Mouse (Mus musculus): ENCODE measurements at regions not wholly inside any gene's neighbourhood (a gene's known extent, or its start where the extent isn't known, plus 50 kb on each side); places are given as distances from the start of the nearest gene placed in this dataset.

DNA sequence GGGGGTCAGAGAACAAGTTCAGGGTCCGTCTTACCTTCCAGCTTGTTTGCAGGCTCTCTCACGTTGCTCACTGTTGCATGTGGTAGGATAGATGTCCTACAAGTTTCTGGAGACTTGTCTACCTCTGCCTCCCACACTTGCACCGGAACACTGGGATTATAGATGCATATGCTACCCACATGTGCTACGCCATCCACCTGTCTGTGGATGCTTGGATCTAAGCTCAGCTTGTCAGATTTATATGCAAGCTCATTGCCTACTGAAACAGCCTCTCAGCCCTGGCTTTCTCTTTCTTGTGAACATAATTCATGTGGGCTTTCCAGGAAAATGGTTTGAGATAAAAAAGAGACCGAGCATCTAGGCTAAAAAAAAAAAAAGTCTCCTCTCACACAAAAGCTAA is 353.0 kb downstream of the Nucb2 start:
- no peak for DNase-seq (ENCODE audit: low read depth, low spot score)

DNA sequence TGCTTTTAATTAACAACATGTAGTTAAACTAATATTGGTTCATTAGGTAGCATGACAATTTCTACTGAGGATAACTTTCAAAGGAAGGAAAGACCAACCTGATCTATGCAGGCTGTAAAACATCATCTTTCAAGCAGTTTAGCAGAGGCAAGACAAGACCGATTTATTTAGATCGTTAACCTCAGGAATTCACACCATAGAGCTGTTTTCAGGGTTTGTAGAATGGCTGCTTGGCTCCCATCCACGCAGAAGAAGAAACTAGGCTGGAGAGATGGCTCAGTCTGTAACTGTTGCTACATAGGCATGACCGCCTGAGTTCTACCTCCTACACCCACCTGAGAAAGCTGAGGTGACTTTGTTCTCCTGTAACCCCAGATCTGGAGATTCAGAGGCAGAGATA is 353.6 kb downstream of the Nucb2 start:
- DNase-seq (ENCODE audit: low read depth, low spot score): no peak

DNA sequence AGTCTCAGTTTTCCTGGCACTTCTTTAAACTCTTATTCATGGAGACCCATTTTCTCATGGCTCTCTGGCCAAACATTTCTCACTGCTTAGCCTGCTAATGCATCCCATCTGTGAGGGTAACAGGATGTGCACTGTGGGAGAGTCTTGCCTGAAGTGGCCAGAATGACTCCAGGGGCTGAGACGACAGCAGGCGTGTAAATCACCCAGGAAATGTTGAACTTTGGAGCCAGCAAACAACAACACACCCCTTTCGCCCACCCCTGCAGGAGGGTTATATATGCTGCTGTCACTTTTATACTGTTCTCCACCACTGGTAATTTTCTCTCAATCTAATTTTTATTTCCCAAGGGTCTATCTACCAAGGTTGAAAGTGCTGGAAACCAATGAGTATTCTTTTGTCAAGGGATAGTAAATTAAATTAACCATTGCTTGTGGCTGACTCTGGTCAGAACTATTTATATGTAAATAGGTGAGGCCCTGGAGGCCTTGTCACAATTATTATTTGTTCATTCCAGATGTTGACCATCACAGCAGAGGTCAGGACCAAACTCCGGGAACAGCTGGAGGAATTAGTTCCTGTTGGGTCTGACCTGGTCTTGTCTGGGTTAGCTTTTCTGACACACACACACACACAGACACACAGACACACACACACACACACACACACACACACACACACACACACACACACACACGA is 378.2 kb downstream of the Nucb2 start:
- peak; percentile 40 for DNase-seq (ENCODE audit: low read depth, low spot score)

DNA sequence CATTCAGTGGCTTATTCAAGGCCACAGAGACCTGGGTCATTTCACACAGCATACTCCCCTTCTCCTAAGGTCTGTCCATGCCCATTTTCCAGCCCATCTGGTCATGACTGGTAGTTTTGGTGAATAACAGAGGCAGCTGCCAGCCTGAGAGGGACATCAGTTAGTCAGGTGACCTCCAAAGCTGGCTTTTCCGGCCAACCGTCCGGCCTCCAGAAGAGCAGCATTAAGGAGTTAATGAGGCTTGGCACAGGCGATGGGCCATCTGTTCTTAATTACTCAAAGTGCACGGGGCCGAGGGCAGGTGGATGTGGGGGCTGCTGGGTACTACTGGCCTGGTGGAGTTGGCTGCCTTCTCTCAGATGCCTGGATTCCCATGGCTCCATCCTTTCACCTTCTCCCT is 389.7 kb downstream of the Nucb2 start:
- peak; percentile 67 for DNase-seq (ENCODE audit: low read depth, low spot score)

DNA sequence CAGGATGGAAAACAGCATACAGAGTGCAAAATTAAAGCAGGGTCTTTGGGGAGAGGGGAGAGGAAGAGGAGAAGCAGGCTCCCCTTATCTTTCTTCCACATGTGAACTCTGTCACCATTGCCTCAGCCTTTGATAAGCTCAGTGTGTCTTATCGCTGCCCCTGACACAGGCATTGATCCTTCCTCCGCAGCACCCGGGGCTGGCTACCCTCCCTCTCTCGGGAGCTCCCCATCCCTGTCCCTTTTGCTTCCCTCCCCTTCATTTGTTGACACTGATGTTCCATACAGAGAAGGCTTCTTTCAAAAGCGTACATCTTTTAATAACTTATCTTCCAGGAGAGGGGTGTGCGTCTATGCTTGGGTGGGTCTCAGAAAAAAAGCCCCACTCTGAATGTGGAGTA is 411.6 kb downstream of the Nucb2 start:
- DNase-seq (ENCODE audit: low read depth, low spot score): no peak

DNA sequence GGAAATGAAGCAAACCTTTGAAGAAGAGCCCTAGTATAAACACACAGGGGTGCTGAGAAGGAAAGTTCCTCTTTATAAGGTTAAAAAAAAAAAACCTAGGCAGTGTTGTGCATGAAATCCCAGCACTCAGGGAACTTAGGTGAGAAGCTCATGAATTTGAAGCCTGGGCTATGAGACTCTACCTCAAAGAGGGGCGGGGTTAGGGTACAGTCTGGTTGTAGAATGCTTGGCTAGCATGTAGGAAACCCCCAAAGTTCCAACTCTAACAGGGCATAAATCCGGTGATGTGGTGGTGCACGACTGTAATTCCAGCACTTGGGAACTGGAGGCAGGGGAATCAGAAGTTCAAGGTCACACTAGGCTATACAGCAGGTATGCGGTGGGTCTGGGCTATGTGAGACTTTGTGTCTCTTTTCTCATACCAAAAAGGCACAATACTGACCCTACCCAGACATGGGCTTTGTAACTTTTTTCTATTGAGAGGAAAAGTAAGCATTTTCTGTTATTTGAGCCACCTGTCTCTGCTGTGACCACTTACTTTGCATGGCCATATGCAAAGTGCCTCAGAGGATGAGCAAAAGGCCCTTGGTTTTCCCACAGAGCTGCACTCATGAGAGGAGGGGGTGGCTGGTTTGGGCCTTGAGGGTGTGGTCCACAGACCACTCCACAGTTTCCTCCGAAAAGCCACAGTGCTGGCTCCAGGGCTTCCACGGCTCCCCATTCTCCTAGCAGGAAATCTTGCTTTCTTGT is 413.9 kb downstream of the Nucb2 start:
- no peak for DNase-seq (ENCODE audit: low read depth, low spot score)

DNA sequence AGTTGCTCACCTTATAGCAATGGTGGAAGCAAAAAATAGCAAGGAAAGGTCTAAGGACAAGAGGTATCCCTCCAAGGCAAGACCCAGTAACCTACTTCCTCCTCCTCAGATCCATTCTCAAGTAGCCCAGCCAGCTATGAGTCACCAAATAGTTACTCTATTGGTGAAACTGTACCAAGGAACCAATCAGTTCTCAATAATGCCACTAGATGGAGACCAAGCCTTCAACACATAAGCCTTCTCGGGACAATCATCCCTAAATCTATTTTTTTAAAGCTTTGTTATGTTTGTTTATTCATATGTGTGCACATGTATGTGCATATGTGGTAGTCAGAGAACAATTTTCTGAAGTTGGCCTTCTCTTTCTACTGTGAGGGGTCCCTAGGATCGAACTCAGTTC is 434.3 kb upstream of the Xylt1 start:
- DNase-seq (ENCODE audit: low read depth, low spot score): no peak

DNA sequence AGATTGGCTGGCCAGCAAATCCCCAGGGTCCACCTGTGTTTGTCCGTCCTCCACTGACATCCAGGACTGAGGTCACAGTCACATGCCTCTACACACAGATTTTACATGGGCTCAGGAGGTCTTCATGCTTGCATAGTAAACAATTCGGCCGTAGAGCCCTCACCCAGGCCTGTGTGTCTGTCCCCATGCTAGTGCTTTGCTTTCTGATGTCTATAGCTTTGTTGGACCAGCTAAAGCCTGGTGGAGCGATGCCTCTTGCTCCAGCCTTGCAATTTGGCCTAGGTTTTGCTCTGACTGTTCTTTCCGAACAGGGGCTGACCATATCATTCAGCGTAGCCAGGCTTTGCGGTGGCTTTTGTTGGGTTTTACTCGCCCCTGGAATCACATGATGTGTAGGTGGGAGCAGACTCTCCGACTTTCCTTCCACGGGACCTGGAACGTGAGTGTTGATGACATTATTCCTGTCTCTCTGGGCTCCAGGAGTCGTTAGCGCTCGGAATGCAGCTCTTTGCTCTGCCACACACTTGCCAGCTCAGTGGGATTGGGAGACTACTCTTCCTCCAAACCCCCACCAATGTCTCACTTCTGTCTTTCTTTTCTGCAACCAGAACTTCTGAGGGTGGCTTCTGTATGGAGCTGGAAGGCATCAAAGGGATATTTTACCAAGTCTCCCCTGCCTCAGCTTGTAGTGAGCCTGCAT is 421.4 kb upstream of the Xylt1 start:
- DNase-seq (ENCODE audit: low read depth, low spot score): no peak

DNA sequence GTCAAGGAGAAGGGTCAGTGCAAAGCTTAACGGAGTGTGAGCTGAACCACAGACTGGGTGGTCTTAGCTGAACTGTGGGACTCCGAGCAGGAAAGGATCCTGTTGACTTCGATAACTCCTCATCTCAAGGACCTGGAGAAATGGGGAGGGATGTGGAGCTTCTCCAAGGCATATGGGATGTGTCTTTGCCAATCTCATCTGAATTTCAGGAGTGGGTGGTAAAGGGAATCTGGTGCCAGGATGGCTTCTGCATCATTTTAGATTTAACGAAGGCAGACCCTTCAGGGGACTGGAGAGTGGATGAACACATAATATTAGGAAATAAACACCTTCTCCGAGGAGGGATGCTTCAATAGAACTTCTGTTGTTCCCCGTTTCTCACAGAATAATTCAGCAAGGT is 416.9 kb upstream of the Xylt1 start:
- DNase-seq (ENCODE audit: low read depth, low spot score): no peak

DNA sequence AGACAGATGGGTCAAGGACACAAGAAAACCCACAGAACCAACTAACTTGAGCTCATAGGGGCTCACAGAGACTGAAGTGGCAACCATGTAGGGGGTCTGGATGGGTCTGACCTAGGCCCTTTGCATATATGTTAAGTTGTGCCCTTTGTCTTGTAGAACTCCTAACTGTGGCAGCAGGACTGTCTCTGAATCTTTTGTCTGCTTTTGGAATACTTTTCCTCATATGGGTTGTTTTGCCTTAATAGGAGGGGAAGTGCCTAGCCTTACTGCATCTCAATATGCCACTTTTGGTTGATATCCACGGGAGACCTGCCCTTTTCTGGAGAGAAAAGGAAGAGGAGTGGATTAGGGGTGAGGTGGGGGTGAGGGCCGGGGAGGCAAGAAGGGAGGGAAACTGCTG is 389.4 kb upstream of the Xylt1 start:
- DNase-seq (ENCODE audit: low read depth, low spot score): no peak

DNA sequence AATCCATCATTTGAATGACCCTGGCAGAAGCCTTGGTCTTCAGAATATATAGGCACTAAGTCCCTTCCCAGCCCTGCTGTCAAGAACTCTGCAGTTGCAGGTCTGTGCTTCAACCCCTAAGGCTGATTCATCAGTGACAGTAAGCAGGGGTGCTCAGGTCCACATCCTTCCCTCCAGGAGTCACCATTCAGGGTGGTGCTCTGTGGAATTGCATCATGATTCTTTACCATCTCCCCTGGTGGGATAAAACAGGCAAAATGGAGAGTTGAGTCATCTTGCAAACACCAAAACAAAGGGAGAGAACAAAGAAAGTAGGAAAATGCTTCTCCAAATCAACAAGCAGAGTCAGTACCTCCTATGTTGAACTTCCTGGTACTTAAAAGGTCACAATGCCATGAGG is 388.6 kb upstream of the Xylt1 start:
- DNase-seq (ENCODE audit: low read depth, low spot score): no peak

DNA sequence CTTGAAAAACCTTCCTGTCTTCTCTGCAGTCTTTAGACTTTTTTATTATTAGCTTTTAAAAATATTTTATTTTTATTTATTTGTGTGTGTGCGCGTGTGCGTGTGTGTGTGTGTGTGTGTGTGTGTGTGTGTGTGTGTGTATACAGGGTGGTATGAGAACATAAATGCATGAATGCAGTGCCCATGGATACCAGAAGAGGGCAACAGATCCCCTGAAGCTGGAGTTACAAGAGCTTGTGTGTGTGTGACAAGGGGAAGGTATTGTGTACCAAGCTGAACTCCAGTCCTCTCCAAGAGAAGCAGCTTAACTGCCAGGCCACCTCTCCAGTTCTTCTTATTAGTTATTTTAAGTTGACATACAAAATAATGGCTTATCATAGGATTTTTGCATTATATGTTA is 385.0 kb upstream of the Xylt1 start:
- peak; percentile 18 for DNase-seq (ENCODE audit: low read depth, low spot score)

DNA sequence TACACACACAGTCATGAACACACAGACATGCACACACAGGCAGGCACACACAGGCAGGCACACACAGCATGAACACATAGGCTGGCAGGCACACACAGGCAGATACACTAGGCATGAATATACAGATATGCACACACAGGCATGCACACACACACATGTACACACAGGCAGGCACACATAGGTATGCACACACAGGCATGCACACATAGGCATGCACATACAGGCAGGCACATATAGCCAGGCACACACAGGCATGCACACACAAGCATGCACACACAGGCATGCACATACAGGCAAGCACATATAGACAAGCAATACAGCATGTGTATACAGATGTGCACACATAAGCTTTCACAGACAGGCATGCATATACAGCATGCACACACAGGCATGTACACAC is 377.6 kb upstream of the Xylt1 start:
- no peak for DNase-seq (ENCODE audit: low read depth, low spot score)

DNA sequence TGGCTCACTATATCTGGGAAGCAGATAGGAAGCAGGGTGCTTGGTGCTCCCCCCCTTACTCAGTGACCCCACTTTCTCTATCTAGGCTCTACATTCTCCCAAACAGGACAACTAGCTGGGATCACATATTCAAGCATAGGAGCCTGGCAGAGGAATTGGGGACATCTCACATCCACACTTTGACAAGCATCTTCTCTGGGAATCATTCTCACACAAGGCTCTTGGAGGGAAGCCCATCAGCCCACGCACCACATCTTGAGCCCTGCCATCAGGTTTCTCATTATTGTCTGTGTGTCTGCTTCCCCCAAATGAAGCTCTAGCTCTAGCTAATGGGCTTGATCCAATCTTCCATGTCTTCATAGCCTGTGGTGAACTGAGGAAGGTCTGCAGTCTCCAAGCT is 362.4 kb upstream of the Xylt1 start:
- DNase-seq (ENCODE audit: low read depth, low spot score): no peak

DNA sequence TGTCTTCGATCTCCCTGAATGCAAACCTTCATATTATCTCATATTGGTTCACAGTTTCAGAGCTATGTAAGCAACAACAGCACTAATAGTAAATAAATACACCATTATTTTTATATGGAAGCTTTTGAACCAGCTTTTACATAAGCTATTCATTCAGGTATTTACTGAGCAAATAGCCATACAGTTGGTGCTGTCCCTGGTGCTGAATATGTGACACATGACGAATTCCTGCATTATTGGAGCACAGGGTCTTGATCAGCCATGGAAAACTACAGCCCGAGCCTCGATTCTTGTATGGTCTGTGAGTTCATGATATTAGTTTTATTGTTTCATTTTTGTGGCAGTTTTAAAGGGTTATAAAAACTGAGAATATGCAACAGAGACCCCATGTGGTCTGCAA is 359.1 kb upstream of the Xylt1 start:
- peak; percentile 85 for DNase-seq (ENCODE audit: low read depth, low spot score)

DNA sequence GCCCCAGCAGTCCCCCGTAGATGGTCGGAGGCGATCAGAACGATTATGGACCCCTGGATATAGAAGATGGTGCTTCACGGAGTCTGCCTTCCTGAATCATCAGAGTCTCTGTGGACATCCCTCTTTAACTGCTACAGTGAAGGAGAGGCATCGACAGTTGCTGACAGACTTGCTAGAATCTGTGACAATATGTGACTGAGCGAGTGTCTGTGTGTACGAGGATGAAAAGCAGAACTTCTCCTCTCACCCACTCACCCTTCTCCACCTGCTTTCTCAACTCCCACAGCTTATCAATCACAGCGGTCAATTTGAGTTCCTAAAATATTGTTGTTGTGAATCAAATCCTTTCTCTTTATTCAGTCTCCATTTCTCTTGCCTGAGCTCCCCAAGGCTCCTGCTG is 335.9 kb upstream of the Xylt1 start:
- DNase-seq (ENCODE audit: low read depth, low spot score): no peak

DNA sequence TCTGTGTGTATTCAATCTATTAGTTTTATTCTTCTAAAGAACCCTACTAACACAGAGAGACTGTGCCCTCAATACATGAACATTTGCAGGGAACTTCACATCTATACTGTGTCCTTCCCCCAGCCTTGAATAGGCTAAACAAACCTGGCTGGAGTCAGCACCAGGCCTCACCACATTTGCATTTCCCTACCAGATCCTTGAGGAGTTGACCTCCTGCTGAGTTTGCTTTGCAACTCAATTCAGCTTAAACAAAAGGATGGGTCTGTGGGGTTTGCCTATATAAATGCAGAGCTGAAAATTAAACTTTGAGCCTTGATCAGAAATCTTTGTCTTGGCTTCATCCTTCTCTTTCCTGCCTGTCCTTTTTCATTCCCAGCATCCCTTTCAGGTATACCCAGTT is 331.5 kb upstream of the Xylt1 start:
- DNase-seq (ENCODE audit: low read depth, low spot score): no peak

DNA sequence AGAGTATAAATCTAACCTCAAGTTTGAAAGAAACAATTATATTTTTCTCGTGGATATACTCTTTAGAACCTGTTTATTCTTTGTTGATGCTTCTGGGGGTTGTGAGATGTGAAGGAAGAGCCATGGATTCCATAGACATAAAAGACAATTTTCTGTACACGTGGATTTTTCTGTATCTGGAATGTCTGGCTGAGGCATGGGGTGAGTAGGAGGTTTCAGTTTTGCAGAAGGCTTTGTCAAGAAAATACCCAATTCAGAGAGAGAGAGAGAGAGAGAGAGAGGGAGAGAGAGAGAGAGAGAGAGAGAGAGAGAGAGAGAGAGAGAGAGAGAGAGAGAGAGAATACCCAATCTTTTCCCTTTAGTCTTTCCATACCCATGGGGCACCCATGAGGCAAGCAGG is 315.0 kb upstream of the Xylt1 start:
- DNase-seq (ENCODE audit: low read depth, low spot score): no peak

DNA sequence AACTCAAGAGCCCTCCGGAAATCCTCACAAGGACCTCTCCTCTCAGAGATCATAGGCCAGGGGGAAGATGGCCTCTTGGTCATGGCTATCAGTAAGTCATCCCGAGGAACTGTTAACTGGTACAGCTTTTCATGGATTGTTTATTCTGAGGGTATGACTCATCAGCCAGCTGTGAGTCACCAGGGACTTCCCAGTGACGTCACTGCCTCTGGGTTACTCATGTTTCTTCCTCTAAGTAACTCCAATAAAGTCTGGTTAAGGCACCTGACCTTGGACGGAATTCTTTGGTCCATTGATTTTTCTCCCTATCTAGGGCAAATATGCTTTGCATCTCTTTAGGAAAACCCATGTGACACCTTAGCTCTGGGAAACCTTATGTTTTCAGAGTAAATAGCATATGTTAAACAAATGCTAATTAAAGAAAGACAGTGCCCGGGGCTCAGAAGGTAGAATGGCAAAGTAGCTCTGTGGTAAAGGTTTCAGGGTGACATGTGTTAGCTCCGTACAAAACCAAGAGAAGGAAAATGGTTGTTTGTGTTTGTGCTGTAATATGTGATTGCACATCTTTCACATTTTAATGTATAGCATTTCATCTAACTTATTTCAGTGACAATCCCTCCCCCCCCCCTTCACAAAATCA is 289.7 kb upstream of the Xylt1 start:
- DNase-seq (ENCODE audit: low read depth, low spot score): no peak

DNA sequence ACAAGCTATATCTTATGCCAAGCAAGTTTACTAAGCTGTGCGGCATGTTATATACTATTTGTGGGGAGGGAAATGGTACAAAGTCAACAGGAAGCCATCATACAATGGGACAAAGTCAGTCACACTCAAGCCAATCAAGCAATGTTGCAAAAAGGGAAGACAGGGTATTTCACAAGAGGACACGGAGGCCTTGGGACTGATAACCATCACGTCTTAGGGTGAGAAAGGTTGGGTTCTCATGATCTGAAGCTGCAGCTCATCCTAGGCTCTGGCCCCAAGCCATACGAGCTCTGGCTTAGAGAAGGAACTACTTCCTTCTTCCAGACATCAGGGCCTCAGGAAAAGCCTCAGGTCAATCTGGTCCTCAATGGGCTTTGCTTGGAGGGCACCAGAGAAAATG is 287.9 kb upstream of the Xylt1 start:
- DNase-seq (ENCODE audit: low read depth, low spot score): no peak

DNA sequence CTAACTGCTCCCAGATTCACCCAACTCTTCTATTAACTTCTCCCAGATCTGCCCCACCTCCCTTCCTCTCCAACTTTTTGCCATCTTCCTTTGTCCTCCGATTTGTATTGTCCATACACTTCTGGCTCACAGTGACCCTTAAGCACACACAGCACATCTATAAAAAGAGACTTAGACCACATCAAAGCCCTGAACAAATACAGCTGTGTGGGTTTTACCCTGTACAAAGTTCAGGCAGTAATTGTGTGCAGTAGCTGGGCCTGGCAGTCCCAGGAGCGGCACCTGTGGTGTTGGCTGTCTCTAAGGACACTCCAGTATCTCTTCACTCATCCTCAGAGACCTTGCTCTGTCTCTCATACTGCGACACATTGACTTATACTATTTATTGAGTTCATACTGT is 283.2 kb upstream of the Xylt1 start:
- DNase-seq (ENCODE audit: low read depth, low spot score): no peak

DNA sequence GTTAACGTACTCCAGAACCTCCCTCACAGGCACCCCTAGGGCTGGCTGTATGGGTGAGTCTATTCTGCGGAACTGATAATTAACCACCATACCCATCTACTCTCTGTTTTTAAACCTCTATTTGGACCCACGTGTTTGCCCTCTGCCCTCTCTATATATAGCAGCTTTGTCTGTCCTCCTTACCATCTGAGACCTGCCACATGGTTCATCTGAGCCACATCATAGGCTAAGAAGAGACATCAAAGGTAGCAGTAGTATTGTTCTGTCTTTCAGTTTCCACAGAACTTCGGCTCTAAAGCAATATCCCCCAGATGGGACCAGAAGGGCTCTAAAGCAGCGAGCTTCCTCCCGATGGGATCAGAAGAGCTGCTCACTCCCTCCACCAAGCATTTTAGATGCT is 281.7 kb upstream of the Xylt1 start:
- no peak for DNase-seq (ENCODE audit: low read depth, low spot score)

DNA sequence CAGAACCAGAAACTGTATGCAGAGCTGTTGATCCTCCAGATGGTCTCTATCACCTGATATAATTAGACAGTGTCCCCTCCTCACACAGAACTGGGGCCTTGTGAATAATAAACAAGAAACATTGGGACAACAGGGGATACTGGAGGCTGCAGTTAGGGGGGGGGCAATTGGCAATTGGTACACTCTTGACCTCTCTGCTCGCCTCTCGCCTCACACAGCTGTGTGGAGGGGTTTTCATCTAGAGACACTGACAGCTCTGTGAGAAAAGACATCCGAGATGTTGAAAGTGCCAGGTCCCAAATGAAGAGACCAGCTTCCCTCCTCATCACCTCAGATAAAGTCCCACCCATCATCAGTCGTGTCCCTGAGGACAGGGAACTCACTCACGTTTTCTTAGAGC is 277.7 kb upstream of the Xylt1 start:
- no peak for DNase-seq (ENCODE audit: low read depth, low spot score)

Measured in forelimb bud, embryonic 11.5 days (tissue).